Mouse (Mus musculus): ENCODE results near the gene Ssc4d.

The Ssc4d gene

GRCm38 (mm10) chr5:135975893-135976668 lies 1.8 kb upstream of the Ssc4d start:
- 89% methylated on average over 8 of the region's 8 CpGs for WGBS

- WGBS, result 88% methylated on average over 7 of the region's 7 CpGs
Measured at GRCm38 (mm10) chr5:135971876-135972275, 2.5 kb downstream of the Ssc4d start.

DNA sequence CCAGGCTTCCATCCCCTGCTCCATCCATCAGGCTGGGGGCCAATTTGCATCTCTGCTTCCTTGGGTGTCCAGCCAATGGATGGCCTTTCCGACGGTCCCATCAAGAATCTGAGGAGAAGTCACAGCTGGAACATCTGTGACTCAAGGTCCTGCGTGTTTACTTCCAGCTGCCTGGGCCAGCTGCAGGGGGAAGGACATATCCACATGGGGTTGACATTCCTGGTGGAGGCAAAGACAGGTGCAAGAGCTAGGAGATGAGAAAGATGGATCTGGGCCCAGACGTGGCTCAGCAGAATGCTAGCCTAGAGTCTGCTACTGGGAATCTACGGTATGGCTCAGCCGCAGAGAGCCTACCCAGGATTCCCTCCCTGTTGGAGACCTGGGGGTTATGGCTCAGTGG lies 4.1 kb downstream of the Ssc4d start:
- 71% methylated on average over 6 of the region's 6 CpGs for WGBS

DNA sequence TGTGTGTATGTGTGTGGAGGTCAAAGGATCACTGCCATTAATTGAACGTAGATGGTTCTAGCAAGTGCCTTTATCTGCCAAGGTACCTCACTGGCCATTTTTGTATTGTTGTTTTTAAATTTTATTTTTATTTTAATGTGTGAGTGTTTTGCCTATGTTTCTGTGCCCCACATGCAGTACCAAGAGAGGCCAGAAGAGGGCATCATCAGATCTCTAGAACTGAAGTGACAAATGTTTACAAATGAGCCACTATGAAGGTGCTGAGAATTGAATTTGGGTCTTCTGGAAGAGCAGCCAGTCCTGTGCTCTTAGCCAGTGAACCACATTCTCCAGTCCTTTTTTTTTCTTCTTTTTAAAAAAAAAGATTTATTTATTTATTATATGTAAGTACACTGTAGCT lies 5.5 kb downstream of the Ssc4d start:
- WGBS, result 63% methylated on average over 1 of the region's 1 CpGs

DNA sequence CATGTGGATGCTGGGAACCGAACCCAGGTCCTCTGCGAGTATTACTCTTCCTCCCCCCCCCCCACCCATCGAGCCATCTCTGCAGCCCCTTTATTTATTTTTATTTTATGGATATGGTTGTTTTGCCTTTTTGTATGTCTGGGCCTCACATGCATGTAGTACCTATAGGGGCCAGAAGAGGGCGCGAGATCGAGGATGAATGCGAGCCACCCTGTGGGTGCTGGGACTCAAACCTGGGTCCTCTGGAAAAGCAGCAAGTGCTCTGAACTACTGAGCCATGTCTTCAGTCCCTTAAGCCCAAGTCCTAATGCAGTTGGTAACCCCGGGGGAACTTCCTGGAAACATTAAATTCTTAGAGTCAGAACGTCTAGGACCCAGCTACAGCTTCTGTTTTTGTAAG lies 7.5 kb downstream of the Ssc4d start:
- WGBS, result 64% methylated on average over 9 of the region's 9 CpGs

GRCm38 (mm10) chr5:135965501-135965930 lies 8.8 kb downstream of the Ssc4d start:
- WGBS, result 15% methylated on average over 24 of the region's 24 CpGs

- 7% methylated on average over 6 of the region's 6 CpGs for WGBS
Measured at GRCm38 (mm10) chr5:135963280-135963627, 11.1 kb downstream of the Ssc4d start.

- under 1% methylated on average over 64 of the region's 64 CpGs for WGBS
Measured at GRCm38 (mm10) chr5:135962492-135963279, 11.6 kb downstream of the Ssc4d start.

DNA sequence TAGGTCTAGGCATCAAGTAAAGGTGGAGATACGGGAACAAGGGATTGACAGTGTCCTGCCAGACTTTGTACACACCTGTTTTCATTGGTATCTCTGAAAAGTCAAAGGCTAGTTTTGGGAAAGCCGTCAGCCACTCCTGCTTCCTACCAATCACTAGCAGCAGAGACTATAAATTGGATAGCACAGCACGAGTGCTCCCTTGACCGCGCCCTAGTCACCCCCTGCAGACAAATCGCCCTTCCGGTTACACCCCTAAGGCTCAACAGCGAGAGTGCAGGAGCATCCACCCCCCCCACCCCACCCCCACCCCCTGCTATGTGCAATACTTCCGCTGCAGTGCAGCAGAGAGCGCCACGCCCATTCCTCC lies 12.2 kb downstream of the Ssc4d start:
- 2% methylated on average over 11 of the region's 11 CpGs for WGBS

DNA sequence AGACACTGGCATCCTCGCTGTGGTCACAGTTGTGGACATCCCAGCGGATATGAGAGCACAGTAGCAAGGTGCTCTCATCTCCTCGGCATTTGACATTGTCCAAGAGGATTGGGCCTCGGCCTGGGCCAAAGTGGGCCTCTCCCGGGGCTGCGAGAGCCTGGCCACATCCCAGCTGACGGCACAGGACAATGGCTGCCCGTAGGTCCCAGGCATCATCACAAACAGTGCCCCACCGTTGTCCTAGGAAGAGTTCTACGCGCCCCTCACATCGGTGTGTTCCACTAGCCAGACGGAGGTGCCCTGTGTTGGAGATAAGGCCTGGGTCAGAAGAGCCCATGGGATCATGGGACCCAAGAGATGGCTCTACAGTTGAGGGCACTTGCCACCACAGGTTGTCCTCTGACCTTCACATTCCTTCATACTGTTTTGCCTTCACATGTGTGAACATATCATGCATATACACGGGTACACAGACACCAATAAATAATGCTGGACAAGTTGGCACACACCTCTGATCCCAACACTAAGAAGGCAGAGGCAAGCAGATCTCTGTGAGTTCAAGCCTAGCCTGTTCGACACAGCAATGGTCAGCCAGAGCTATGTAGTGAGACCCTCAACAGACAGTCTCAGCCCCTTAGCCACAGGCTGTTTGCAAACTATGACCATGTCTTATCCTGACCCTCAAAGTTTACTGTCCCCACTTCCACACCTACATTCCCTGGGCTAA lies 13.3 kb downstream of the Ssc4d start:
- WGBS, result 98% methylated on average over 15 of the region's 15 CpGs

GRCm38 (mm10) chr5:135959911-135960310 lies 14.4 kb downstream of the Ssc4d start:
- 90% methylated on average over 7 of the region's 7 CpGs for WGBS

GRCm38 (mm10) chr5:135958367-135958766 lies 16.0 kb downstream of the Ssc4d start:
- WGBS, result 91% methylated on average over 4 of the region's 4 CpGs

DNA sequence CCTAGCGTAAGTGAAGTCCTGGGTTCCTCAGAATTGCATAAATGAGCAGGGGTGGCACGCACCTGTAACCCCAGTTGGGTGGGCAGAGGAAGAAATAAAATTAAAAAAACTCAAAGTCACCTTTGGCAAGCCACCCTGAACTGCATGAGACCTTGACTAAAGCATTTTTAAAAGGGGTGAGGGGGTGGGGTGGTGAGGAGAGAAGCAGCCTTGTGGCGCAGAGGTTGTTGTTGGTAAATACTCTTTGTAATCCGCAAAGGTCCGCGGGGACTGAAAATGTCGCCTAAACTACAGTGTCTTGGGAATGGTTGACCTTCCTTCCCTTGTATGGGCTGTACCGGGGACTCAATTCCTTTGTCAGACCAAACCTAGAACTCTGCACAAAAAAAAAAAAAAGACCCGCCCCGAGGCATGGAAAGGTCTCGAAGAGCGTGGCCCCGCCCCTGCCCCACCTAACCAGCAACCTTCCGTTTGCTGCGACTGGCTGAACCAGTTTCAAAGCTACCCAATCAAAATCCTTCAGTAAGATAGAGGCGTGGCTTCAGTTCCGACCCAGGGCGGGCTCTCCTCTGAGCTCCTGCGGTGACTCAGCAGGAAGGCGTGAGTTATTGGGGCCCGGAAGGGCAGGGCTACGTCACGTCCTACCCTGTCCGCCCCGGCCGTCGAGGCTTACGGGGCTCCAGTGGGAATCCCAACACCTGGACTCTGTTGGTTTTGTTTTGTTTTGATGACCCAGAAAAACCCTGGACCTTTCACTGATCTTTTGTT lies 16.9 kb downstream of the Ssc4d start:
- 7% methylated on average over 28 of the region's 28 CpGs for WGBS

GRCm38 (mm10) chr5:135956300-135957206 lies 17.8 kb downstream of the Ssc4d start:
- 59% methylated on average over 9 of the region's 9 CpGs for WGBS

- WGBS, result 87% methylated on average over 2 of the region's 2 CpGs
Measured at GRCm38 (mm10) chr5:135952830-135953229, 21.5 kb downstream of the Ssc4d start.

DNA sequence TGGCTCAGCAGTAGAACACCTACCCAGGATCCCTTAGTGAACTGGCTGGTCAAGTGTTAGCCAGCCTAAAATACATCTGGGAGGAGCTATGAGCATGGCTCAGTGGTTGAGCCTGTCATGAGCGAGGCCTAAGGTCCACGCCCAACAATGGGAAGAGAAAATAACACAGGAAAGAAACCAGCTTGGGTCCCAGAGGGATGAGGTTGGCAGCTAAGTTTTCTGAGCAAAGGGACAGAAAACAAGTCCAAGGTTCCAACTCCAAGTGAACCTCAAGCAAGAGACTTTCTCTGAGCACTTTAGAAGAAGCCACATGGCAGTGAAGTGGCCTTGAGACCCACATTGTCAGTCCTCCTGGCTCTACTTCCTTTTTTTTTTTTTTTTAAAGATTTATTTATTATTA lies 22.7 kb downstream of the Ssc4d start:
- WGBS, result 100% methylated on average over 2 of the region's 2 CpGs

DNA sequence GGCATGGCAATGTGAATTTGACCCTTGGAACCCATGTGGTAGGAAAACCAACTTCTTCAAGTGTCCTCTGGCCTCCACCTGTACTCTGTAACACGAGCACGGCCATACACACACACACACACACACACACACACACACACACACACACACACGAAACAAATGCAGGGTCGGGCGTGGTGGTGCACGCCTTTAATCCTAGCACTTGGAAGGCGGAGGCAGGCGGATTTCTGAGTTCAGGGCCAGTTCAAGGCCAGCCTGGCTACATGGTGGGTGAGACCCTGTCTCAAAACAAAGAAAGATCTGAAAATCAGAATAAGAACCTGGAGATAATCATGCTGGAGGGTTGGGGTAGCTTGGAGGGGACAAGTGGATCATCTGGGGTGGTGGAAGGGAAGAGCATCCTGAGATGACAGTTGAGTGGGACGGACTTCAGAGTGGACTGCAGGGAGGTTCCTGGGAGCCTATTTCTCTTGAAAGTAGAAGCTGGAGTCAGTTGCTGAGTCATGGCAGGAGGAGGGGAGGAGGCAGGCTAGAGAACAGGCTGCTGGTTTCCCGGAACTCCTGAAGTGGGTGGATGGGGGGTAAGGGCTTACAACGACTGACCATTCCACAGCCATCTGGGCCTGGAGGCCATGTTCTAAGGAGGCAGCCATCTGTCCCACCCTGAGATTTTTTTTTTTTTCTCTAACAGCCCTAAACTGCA lies 23.5 kb downstream of the Ssc4d start:
- 78% methylated on average over 11 of the region's 11 CpGs for WGBS

DNA sequence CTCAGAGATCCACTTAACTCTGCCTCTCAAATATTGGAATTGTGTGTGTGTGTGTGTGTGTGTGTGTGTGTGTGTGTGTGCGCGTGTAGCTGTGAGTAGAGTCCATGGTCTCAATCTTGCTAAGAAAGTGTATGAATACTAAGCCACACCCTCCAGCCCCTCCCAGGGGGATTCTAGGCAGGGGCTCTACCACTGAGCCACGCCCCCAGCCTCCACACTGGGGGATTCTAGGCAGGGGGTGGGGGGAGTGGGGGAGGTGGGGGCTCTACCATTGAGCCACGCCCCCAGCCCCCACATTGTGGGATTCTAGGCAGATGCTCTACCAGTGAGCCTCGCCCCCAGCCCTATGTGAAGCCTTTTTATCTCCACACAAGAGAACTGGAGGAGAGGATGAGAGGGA lies 27.7 kb downstream of the Ssc4d start:
- WGBS, result 62% methylated on average over 5 of the region's 5 CpGs

DNA sequence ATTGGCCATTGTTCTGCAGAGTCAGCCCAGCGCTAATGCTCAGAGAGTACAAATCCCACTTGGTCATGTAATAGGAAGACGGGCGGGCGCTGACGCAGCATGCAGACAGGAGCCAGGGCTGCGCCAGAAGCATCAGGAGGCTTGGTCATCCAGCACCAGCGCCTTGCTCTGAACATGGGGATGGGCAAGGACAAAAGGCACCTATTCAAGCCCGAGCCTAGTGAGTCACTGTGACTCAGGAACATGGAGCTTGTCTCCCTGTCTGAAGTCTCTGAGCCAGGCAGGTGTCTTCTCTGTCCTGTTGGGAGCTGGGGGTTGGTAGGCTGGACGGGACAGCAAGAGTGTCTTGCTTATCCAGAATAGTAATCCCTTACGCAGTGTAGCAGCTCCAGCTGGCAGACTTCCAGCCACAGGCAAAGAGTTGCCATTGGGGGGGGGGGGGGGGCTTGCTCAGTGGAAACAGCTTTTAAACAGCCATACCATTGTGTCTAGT lies 28.4 kb downstream of the Ssc4d start:
- 43% methylated on average over 10 of the region's 10 CpGs for WGBS

DNA sequence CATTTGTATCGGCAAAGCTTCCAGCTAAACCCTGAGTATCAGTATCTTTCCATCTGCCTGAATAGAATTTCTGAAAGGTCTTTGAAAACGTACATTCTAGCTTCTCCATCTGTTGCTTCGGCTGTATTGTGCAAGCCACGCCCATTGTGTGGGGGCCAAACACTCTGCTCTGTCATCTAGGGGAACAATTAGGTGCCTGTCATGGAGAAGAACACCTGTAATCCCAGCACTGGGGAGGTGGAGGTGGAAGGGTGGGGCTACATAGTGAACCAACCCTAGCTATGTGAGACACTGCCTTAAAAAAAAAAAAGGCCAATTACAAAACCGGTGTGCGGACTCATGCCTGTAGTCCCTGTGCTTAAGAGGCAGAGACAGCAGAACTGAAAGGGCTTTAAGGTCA lies 31.6 kb downstream of the Ssc4d start:
- 46% methylated on average over 6 of the region's 6 CpGs for WGBS

Data from cerebral cortex, adult 2 months (tissue).